Mouse (Mus musculus): ENCODE measurements at regions not wholly inside any gene's neighbourhood (a gene's known extent, or its start where the extent isn't known, plus 50 kb on each side); places are given as distances from the start of the nearest gene placed in this dataset.

DNA sequence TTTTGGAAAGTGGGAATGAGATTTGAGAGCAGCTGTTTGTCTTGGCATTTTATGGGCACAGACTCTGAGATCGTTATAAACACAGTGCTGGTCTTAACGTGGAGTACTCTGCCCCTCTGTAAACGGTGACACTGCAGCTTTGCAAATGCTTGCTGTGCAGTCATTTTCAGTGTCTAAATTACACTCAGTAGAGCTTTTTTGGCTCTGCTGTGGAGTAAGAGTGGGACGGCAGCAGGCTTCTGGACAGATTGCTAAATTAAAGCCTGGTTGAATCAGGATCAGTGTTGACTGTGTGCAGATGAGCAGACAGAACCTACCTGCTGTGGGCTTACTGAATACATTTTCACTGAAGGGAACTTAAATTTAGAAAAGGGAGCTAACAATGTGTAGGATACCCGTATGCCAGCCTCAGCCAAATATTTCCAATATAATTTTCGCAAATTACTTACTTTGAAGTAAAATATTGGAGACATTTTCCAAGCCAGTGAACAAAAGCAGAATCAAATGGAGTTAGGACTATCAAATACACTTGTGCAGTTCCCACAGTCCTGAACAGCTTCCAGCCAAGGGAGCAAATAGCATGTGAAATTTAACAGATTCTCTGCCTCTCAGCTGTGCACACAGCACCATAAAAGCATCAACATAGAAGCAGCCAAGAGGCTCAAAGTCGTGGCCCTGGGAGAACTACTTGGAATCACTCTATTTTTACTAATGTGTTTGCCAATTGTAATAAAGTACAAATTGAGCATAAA lies 148.1 kb upstream of the Stac start:
- DNase-seq: no peak

DNA sequence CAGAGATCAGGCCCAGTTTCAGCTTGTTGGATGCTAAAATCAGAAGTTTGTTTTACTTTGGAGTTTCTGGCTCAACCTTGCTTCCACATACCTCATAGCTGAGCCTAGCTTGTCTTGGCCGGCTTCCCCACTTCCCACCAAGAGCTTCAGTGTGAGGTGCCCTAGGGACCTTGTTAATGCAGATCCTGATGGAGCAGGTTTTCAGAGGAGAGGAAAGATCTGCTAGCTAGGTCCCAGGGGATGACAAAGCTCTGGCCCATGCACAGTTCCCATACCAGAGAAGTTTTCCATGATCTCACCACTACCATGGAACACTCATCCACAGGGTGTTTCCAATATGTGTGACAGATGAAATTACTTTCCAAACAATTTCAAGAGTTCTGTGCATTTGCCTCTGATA lies 131.9 kb upstream of the Stac start:
- DNase-seq: no peak

DNA sequence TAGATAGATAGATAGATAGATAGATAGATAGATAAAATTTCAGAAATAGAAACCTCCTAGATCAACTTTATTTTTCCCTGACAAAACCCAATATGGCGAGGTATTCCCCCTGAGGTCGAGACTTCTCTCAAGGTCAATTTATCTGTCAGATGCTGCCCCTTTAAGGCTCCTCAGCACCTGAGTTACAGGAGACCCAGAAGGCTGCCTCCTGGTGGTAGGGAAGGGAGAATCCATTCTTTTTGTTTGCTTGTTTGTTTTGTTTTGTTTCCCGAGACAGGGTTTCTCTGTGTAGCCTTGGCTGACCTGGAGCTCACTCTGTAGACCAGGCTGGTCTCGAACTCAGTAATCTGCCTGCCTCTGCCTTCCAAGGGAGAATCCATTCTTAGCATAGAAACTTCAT lies 127.3 kb upstream of the Stac start:
- DNase-seq: no peak

DNA sequence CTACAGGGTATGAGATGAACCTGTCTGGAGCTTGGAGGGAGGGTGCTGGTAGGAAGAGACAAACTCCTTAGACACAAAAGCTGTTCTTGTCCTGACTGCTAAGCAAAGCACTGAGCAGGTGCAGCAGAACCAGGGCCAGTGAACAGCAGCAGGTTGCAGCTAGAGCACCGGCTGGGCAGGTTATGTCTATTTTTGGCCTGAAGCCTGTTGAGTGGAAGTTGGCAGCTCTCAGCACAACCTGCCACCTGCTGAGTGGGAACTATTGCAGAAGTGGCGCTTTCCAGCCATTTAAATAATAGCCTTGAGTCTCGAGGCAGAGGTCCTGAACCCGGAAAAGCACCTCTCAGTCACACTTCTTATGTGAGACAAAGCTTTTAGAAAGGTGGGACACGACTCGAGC lies 114.8 kb upstream of the Stac start:
- no peak for DNase-seq

DNA sequence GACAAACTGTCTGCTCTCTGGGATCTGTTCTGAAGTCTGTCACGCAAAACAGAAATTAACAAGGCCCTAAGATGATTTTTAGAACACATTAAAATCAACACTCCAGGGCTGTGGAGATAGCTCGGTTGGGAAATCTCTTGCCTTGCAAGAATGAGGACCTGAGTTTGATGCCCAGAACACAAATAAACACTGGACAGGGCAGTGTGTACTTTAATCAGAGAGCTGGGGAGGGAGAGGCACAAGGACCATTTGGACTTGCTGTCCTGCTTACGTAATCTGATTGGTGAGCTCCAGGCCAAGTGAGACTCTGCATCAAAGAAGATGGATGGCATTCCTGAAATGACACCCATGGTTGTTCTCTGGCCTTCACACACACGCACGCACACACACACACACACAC lies 111.2 kb upstream of the Stac start:
- no peak for DNase-seq

DNA sequence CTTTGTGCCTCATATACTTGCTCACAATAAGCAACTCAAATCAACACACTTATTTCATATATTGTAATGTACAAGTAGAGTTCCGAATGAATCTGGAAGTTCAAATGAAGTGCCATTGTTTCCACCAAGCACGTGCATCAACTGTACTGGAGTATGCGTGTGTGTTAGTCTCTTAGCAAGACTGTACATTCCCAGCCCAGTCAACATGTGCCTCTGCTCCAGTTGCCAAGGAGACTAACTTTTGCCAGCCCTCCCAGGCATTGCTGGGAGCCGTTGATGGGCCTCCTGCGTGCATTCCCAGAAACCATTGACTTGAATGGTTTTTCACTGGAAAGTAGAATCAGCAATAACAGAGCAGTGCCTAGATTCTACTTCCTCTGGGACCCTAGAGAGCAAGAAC lies 110.7 kb upstream of the Stac start:
- no peak for DNase-seq

DNA sequence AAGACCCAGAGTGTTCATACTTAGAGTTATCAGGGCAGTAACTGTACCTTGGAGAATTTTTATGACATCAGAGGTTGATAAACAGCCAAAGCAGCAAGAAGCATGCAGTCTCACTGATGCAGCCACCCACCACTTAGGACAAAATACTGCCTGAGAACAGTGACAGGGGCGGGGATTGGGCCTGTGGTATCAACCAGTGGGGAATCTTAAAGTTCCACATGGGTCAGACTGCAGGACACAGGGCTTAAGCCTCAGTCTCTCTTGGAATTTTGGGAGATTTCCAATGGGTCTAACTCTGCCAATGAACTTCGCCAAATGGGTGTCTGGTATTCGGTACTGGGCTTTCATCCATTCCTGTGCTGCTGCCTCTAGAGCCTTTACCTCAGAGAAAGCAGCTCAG lies 88.8 kb upstream of the Stac start:
- no peak for DNase-seq

DNA sequence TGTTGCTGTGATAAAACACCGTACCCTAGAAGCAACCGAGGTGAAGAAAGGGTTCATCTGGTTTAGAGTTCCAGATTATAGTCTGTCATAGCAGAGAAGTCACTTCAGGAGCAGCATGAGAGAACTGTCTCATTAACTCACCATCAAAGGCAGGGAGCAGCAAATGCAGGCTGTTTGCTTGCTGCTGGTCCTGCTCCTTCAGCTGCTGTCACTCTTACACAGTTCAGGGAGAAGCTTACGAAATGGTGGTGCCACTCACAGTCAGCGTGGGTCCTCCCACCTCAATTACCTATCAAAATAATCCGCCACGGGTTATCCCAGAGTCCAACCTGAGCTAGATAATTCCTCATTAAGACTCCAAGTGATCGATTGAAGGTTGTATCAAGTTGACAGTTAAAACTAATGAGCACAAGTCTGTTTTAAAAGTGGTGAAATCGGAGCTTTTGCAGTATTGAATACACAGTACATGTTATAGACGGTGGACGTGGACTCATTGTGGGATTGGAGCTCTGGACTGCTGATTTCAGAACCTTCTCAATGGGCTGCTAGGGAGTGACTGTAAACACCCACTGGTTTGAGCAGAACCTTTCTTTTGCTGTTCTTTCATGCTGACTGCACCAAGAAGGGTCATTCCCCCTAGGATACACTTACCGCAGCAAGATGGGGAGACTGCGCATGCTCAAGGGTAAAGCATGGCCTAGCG lies 87.4 kb upstream of the Stac start:
- DNase-seq: no peak

DNA sequence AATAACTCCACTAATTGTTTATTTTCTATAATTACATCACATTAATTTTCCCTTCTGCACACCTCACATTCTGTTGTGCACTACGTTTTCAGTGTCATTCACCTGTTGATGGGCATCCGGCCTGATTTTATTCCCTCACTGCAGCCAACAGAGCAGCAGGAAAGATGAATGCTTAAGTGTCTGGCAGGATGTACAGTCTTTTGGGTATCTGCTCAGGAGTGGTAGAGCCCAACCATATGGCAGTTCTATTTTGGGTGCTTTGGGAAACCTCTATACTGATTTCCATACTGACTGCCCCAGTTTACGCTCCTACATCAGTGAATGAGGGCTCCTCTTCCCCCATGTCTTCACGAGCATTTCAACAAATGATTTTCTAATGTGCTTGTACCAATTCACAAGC lies 84.1 kb upstream of the Stac start:
- DNase-seq: no peak

DNA sequence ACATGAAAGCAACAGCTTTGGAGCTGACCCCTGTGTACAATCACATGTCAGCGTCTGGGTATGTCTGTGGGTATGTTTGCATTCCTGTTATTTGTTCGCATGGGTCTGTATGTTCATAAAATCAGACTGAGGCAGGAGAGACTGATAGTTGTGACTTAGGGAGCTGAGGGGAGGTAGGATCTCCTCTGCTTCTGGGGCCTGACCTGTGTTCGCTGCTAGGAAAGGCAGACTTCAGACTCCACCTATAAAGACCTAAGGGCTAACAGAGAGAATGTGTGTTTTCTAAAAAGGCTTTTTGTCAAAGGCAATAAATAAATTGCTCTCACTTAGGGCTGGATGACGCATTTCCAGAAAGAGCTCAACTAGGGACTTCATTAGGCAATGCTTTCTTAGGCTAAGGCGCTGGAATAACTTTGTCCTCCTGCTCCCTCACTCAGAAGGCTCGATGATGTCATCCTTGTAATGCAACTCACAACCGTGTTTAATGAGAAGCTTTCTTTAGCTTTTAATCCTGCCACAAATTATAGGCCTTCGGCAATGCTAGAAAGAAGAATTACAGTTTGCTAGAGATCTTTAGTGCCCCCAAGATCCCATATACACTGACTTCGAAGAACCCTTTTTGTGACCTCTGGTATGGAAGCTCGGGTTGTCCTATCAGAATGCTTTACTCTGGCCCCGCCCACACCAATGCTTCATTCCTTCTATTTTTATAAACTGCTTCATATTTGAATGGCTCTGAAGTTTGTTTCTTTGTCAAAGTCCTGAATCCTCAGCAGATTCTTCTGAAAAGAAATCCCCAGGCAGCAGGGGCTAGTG lies 72.7 kb upstream of the Stac start:
- DNase-seq: no peak

DNA sequence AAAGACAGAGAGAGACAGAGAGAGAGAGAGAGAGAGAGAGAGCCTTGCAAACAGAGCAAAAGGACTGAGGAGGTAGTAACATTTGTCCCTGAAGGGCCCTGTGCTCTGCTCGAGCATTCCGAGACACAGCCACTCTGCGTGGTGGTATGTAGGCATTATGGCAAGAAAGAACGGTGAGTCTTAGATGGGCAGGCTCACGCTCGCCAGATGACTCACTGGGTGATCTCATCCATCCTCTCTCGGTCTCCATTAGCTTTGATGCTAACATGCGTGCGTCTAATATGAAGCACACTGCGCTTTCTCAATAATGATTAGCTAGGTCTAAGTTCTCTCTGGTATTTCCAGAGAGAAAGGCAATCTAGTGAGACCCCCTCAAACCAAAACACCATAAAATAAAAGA lies 65.1 kb upstream of the Stac start:
- peak; percentile 10 for DNase-seq

DNA sequence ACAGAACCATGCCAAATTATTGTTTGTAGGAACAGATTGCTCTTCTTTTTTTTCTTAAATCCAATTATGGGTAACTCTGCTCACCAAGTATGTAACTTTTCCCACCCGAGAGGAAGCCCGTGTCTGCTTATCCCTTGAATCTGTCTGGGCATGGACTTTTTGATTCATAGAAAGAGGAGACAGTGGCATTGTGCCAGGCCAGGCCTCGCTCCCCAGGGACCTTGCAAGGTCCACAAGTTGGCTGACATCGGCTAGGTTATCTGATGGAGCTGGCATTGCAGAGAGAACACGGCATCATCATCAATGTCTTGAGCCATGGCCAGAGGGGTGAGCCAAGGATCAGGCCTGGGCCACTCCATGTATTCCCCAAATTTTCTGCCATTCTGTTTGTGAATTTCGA lies 56.0 kb upstream of the Stac start:
- DNase-seq: no peak

DNA sequence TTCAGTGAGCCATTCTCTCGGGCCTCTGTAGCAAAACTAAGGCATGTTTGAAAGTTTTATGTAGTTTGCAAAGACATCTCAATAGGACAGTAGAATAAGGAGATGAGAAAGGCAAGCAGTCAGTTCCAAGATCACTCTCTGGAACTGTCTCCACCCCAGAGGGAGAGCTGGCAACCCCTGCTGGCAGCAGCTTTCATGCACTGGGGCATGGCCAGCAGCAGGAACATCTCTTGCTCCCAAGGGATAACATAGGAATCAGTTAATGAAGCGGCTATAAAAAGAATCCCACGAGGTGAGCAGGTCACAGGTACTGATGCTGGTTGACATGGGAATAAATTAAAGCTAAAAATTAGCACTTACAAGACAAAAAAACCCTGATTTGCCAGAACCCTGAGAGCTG lies 55.1 kb upstream of the Stac start:
- no peak for DNase-seq
